Mouse (Mus musculus): ENCODE data around the gene Ptprn2.

GRCm38 (mm10) chr12:116677701-116678100 lies 192.2 kb downstream of the Ptprn2 start:
- no peak for TF ChIP-seq POLR2A (IDR thresholded peaks at IDR 0.05; ENCODE audit: control insufficient read depth, low read depth, low read length)
- no peak for TF ChIP-seq CTCF (IDR thresholded peaks at IDR 0.05; ENCODE audit: control insufficient read depth, insufficient read depth, insufficient replicate concordance, low read depth, low read length)
